Comparison of ENCODE assay signal across 14 mouse cellular contexts in the genomic region with DNA sequence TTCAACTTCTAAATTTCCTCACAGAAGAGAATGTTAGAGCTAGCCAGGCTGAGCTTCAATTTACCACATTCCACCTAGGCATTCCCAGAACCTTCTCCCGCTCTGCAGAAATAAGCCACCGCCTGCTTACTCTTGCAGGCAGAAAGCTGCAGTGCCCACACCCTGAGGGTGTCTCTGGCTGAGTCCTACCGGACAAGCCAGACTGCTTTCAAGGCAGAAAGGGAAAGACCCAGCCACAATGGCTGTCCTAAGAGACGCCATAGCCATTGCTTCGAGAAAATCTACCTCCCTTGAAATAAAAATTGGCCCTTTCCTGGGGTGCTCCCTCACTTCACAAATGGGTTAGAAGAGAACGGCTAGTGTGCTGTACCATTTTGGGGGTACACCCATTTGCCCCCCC.
DNase-seq lines count a peak whose midpoint lies in the region; ATAC-seq and TF ChIP-seq lines count a peak whose summit lies in the region.
"Had no signal": no experiment of that assay in that cellular context is flagged by ENCODE, and none has a peak within 500 bp of the region (broad histone marks: within the 10 kb centered on the region; RNA-seq: fewer than 3 reads in every experiment).

No protein-coding gene starts in this region.

- peak overlapping the region; percentile 99 for H3K9ac ChIP-seq in forebrain, embryonic 14.5 days (ENCODE audit: low read length)
- H3K9ac ChIP-seq in midbrain, embryonic 11.5 days (ENCODE audit: low read length): peak overlapping the region; percentile 90
- H3K9ac ChIP-seq: liver, embryonic 14.5 days had no signal

- ATAC-seq in forebrain, embryonic 14.5 days: no peak
- ATAC-seq in midbrain, embryonic 11.5 days (ENCODE audit: low FRiP score): no peak
- ATAC-seq in frontal cortex, adult (ENCODE audit: low TSS enrichment): no peak
- ATAC-seq in granulocyte monocyte progenitor cell, adult 5-6 weeks (replicated peaks; ENCODE audit: poor library complexity, severe bottlenecking): no peak
- ATAC-seq: Patski had no signal

- H3K27me3 ChIP-seq in forebrain, embryonic 14.5 days (replicated peaks; ENCODE audit: control insufficient read depth, insufficient read depth, low read length): no peaks in the 10 kb centered on the region
- peaks cover 31% of the 10 kb centered on the region for H3K27me3 ChIP-seq in midbrain, embryonic 11.5 days (ENCODE audit: control insufficient read depth, insufficient read depth, low read length)

- peak; percentile 37 for DNase-seq in retina, postnatal 1 day
- DNase-seq in retina, embryonic 14.5 days (ENCODE audit: low spot score): no peak
- no peak for DNase-seq in forebrain, embryonic 14.5 days (ENCODE audit: low spot score)
- DNase-seq in midbrain, embryonic 11.5 days (ENCODE audit: low spot score, missing footprints): no peak
- no peak for DNase-seq in lung, postnatal 36 days
- no peak for DNase-seq in gastrocnemius, adult 2 months
- DNase-seq: adrenal gland, postnatal 25 days; heart, adult 2 months; kidney, postnatal 14 days; thymus, adult 18-20 months had no signal

- peaks cover 23% of the 10 kb centered on the region for H3K4me1 ChIP-seq in forebrain, embryonic 14.5 days (ENCODE audit: control insufficient read depth, insufficient read depth, low read length)
- H3K4me1 ChIP-seq in midbrain, embryonic 11.5 days (ENCODE audit: control insufficient read depth, insufficient read depth, low read length): peaks cover 14% of the 10 kb centered on the region

- peak overlapping the region; percentile 79 for H3K4me3 ChIP-seq in forebrain, embryonic 14.5 days (ENCODE audit: low read depth, low read length)
- H3K4me3 ChIP-seq in midbrain, embryonic 11.5 days (ENCODE audit: low read depth, low read length): peak overlapping the region; percentile 64
- H3K4me3 ChIP-seq in gastrocnemius, adult 2 months: no peak overlapping the region
- H3K4me3 ChIP-seq: heart, adult 2 months had no signal

- WGBS in forebrain, embryonic 14.5 days: 54% methylated on average over 6 of the region's 6 CpGs
- WGBS in midbrain, embryonic 11.5 days: 53% methylated on average over 6 of the region's 6 CpGs

- no peaks in the 10 kb centered on the region for H3K9me3 ChIP-seq in forebrain, embryonic 14.5 days (replicated peaks; ENCODE audit: control insufficient read depth, low read length)
- H3K9me3 ChIP-seq in midbrain, embryonic 11.5 days (ENCODE audit: control insufficient read depth, low read length): no peaks in the 10 kb centered on the region

- peak overlapping the region; percentile 100 for H3K27ac ChIP-seq in forebrain, embryonic 14.5 days (ENCODE audit: low read depth, low read length)
- peak overlapping the region; percentile 98 for H3K27ac ChIP-seq in midbrain, embryonic 11.5 days (ENCODE audit: low read depth, low read length)
- no peak overlapping the region for H3K27ac ChIP-seq in gastrocnemius, adult 2 months
- H3K27ac ChIP-seq: heart, adult 2 months; liver, embryonic 14.5 days had no signal

- no peak for TF ChIP-seq CTCF in gastrocnemius, adult 2 months (IDR thresholded peaks at IDR 0.05)

- intact Hi-C loops in gastrocnemius, adult 2 months (cut with DNase I): no loop called here

- peak overlapping the region; percentile 96 for H3K4me2 ChIP-seq in forebrain, embryonic 14.5 days (ENCODE audit: low read length)
- H3K4me2 ChIP-seq in midbrain, embryonic 11.5 days: peak overlapping the region; percentile 81

- peaks cover 40% of the 10 kb centered on the region for H3K36me3 ChIP-seq in forebrain, embryonic 14.5 days (ENCODE audit: control insufficient read depth, insufficient read depth, low read length)
- H3K36me3 ChIP-seq in midbrain, embryonic 11.5 days (ENCODE audit: control insufficient read depth, insufficient read depth, low read length): no peaks in the 10 kb centered on the region
